In the genomic region with DNA sequence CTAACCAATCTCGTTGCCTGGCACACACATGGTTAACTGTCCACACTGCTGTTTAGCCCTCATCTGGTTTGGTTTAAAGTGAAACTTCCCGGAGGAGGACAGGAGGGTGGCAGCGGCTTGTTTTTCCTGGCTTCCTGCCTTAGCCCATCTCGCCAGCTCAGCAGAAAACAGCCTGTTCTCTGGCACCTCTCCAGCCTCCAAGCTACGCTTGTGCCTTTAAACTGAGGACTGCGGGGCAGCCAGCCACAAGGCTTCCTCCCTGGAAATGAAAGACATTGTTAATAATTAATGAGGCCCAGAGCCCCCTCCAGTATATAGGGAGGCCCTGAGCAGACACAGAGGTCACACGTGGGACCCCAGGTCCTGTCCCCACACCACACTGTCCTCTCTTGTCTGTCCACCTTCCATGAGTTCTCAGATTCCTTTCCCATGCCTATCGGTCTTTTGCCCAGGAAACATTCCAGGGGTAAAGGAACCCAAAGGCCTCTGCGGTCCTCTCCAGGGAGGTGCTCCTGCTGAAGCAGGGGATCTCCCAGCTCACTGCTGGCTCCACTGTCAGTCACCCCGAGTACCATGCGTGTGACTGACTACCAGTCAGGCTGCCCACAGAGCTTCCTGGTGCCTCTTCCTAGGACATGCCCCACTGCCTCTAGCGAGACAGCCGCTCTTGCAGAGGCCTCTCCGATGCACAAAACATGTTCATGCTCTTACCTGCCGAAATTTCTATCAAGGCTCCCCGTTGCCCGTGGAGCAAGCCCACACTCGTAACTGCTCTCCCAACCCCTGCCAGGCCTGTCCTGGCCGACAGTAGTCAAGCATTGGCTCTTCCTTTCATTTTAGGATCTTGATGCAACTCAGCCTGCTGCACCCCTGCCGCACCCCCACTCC, we compare ENCODE assay signal across 7 mouse cellular contexts.
DNase-seq lines count a peak whose midpoint lies in the region; ATAC-seq and TF ChIP-seq lines count a peak whose summit lies in the region.

No protein-coding gene starts in this region.

- peak overlapping the region; percentile 44; the same call in 1 of the 2 replicates for H3K9ac ChIP-seq in embryonic facial prominence, embryonic 13.5 days
- H3K9ac ChIP-seq in stomach, embryonic 15.5 days, result no peak overlapping the region

- H3K36me3 ChIP-seq in embryonic facial prominence, embryonic 13.5 days, result peaks cover 64% of the 10 kb centered on the region
- peaks cover 44% of the 10 kb centered on the region for H3K36me3 ChIP-seq in stomach, embryonic 15.5 days

- no peaks in the 10 kb centered on the region for H3K9me3 ChIP-seq in embryonic facial prominence, embryonic 13.5 days
- no peaks in the 10 kb centered on the region for H3K9me3 ChIP-seq in stomach, embryonic 15.5 days

- TF ChIP-seq POLR2A in brain, embryonic 14.5 days (IDR thresholded peaks at IDR 0.05; ENCODE audit: borderline replicate concordance, extremely low read depth, insufficient read depth, insufficient read length, poor library complexity, severe bottlenecking), result no peak

- no peaks in the 10 kb centered on the region for H3K27me3 ChIP-seq in embryonic facial prominence, embryonic 13.5 days
- H3K27me3 ChIP-seq in stomach, embryonic 15.5 days (replicated peaks), result no peaks in the 10 kb centered on the region

- peaks cover 82% of the 10 kb centered on the region for H3K4me1 ChIP-seq in embryonic facial prominence, embryonic 13.5 days
- peaks cover 41% of the 10 kb centered on the region for H3K4me1 ChIP-seq in stomach, embryonic 15.5 days

- 22% methylated on average over 20 of the region's 20 CpGs for WGBS in embryonic facial prominence, embryonic 13.5 days
- WGBS in stomach, embryonic 15.5 days, result 35% methylated on average over 20 of the region's 20 CpGs

- TF ChIP-seq CTCF in brain, embryonic 14.5 days (IDR thresholded peaks at IDR 0.05; ENCODE audit: borderline replicate concordance, extremely low read depth, insufficient read depth, insufficient read length), result no peak

- DNase-seq in brain, embryonic 14.5 days (ENCODE audit: low read depth), result peak; percentile 97
- peak; percentile 99 for DNase-seq in heart, adult 11 months
- DNase-seq in kidney, adult 11 months, result peak; percentile 97
- peak; percentile 95 to 97 for DNase-seq in left cerebral cortex, postnatal 14 days (ENCODE audit: low spot score in 2 of 2)

- H3K4me2 ChIP-seq in embryonic facial prominence, embryonic 13.5 days, result peak overlapping the region; percentile 42
- peak overlapping the region; percentile 34 for H3K4me2 ChIP-seq in stomach, embryonic 15.5 days

- intact Hi-C loops in left cerebral cortex, postnatal 14 days (cut with DNase I), result no loop called here

- peak; percentile 78 for ATAC-seq in embryonic facial prominence, embryonic 13.5 days (ENCODE audit: insufficient number of reproducible peaks, insufficient read depth, low FRiP score, low TSS enrichment, low read depth)
- ATAC-seq in megakaryocyte progenitor cell, adult 5-6 weeks (replicated peaks; ENCODE audit: poor library complexity), result peak; percentile 40
- peak; percentile 77 for ATAC-seq in stomach, embryonic 15.5 days (ENCODE audit: insufficient read depth, low FRiP score, low read depth)

- H3K27ac ChIP-seq in embryonic facial prominence, embryonic 13.5 days, result peak overlapping the region; percentile 97
- H3K27ac ChIP-seq in stomach, embryonic 15.5 days, result peak overlapping the region; percentile 95

- peak overlapping the region; percentile 3; the same call in 1 of the 2 replicates for H3K4me3 ChIP-seq in embryonic facial prominence, embryonic 13.5 days
- H3K4me3 ChIP-seq in stomach, embryonic 15.5 days (replicated peaks), result no peak overlapping the region; the same call in 1 of the 2 replicates
